Mouse (Mus musculus) liver, postnatal 0 days (tissue): ENCODE results near the gene Tceal9. TPM values are rescaled to one million over a fixed set of nuclear protein-coding genes. Genes with fewer than 3 reads are reported as not detected.

Experiments used
- ATAC-seq: fragments of 200-750 bp; cut with Nextera tagmentation; 2 replicates; pipeline ENCODE4 v1.8.0; 2017; ENCODE audit warnings: mild to moderate bottlenecking, moderate library complexity
- DNase-seq: peaks from one replicate; pipeline ENCODE4 v3.0.0-alpha.2; 2016
- H3K27ac ChIP-seq: fragments of 300-500 bp; sonication (generic); 2 replicates; pipeline ENCODE4 v1.5.1; 2014; ENCODE audit warnings: antibody characterized with exemption, moderate library complexity, mild to moderate bottlenecking, low read depth
- H3K27me3 ChIP-seq: fragments of 300-500 bp; sonication (generic); 2 replicates; pipeline ENCODE4 v1.6.1; 2014; ENCODE audit warnings: low read length, control low read depth, mixed read lengths; ENCODE audit not compliant: insufficient read depth
- H3K36me3 ChIP-seq: fragments of 300-500 bp; sonication (generic); replicated peaks from 2 replicates; pipeline ENCODE4 v1.6.1; 2014; ENCODE audit warnings: mild to moderate bottlenecking, control low read depth, low read length, moderate library complexity, mixed read lengths; ENCODE audit not compliant: insufficient read depth
- H3K4me1 ChIP-seq: fragments of 300-500 bp; sonication (generic); 2 replicates; pipeline ENCODE4 v1.6.1; 2014; ENCODE audit warnings: antibody characterized with exemption, mild to moderate bottlenecking, control low read depth; ENCODE audit not compliant: insufficient read depth
- H3K4me2 ChIP-seq: fragments of 300-500 bp; sonication (generic); 2 replicates; pipeline ENCODE4 v1.6.1; 2014; ENCODE audit warnings: low read depth, mild to moderate bottlenecking, low read length, moderate library complexity, mixed read lengths
- H3K4me3 ChIP-seq: fragments of 300-500 bp; sonication (generic); 2 replicates; pipeline ENCODE4 v1.5.1; 2014; ENCODE audit warnings: low read depth, low read length
- H3K9ac ChIP-seq: fragments of 300-500 bp; sonication (generic); replicated peaks from 2 replicates; pipeline ENCODE4 v1.6.1; 2014; ENCODE audit warnings: mild to moderate bottlenecking, moderate library complexity
- H3K9me3 ChIP-seq: fragments of 300-500 bp; sonication (generic); 2 replicates; pipeline ENCODE4 v1.6.1; 2016; ENCODE audit warnings: mild to moderate bottlenecking, control low read depth, low read length, mixed read lengths
- CTCF ChIP-seq: sonication (generic); IDR thresholded peaks from 2 replicates; pipeline ENCODE4 v1.5.1; 2016; ENCODE audit warnings: antibody characterized with exemption, low read depth
- EP300 ChIP-seq: IDR thresholded peaks from 2 replicates; pipeline ENCODE4 v1.6.1; 2016; ENCODE audit warnings: antibody characterized with exemption, low read depth, mild to moderate bottlenecking
- WGBS: fragments of 180-500 bp; shearing (Covaris S2); extraction: QIAGEN DNeasy Blood & Tissue Kit; methylation state at CpG from one replicate; pipeline ENCODE4 v1.1.7; 2014; ENCODE audit not compliant: insufficient replicate concordance; 5-methylcytosine and 5-hydroxymethylcytosine counted together
- polyA plus RNA-seq: library from polyadenylated mRNA; unstranded; fragments of >200 nt; fragmentation: Nextera tagmentation; extraction: Ambion mirVana; gene quantifications from 2 replicates; pipeline ENCODE4 v1.2.1, GENCODE M21; 2015

Tceal9 gene
- polyA plus RNA-seq: 220 and 246 TPM in 2 replicates

- Histone ChIP-seq H3K9ac (peak within 1 kb of the TSS; percentile 64), H3K9me3 (no peaks in the 10 kb centered on the region), H3K4me3 (peak within 1 kb of the TSS; percentile 65), H3K36me3 (no peaks in the 10 kb centered on the region), H3K4me2 (peak within 1 kb of the TSS; percentile 78), H3K27me3 (no peaks in the 10 kb centered on the region), H3K27ac (peak within 1 kb of the TSS; percentile 41), H3K4me1 (no peaks in the 10 kb centered on the region)
- WGBS: 19% methylated on average over 20 of the region's 20 CpGs
- DNase-seq: peak; percentile 82
- peak; percentile 96 for ATAC-seq
- 0 out of 2 replicates have a peak, but pooled peaks have one; percentile 9 for TF ChIP-seq EP300
- TF ChIP-seq CTCF: no peak
Observed at GRCm38 (mm10) chrX:136244574-136245229, at the start of gene Tceal9. Gene Tceal9 (plus strand): TSS chrX:136245079.

- no peak for TF ChIP-seq EP300
- TF ChIP-seq CTCF: no peak
- 65% methylated on average over 16 of the region's 16 CpGs for WGBS
Observed at GRCm38 (mm10) chrX:136195193-136195944, 49.5 kb upstream of the Tceal9 start.

GRCm38 (mm10) chrX:136196873-136197272 is 48.0 kb upstream of the Tceal9 start:
- no peak overlapping the region for H3K27ac ChIP-seq
- TF ChIP-seq CTCF (peak; percentile 67), EP300 (no peak)
- no peak overlapping the region for H3K4me2 ChIP-seq
- no peak overlapping the region for H3K4me3 ChIP-seq
- no peaks in the 10 kb centered on the region for H3K4me1 ChIP-seq
- H3K27me3 ChIP-seq: no peaks in the 10 kb centered on the region
- DNase-seq (peak; percentile 48), ATAC-seq (no peak)
- H3K36me3 ChIP-seq: no peaks in the 10 kb centered on the region
- no peak overlapping the region for H3K9ac ChIP-seq
- H3K9me3 ChIP-seq: no peaks in the 10 kb centered on the region
- WGBS: 54% methylated on average over 1 of the region's 1 CpGs

More at GRCm38 (mm10) chrX:136195193-136195944, 49.5 kb upstream of the Tceal9 start:
- Histone ChIP-seq H3K27me3 (no peaks in the 10 kb centered on the region), H3K4me3 (no peak overlapping the region), H3K9me3 (no peaks in the 10 kb centered on the region), H3K36me3 (no peaks in the 10 kb centered on the region), H3K9ac (no peak overlapping the region), H3K4me2 (no peak overlapping the region), H3K27ac (no peak overlapping the region), H3K4me1 (no peaks in the 10 kb centered on the region)
- no peak for DNase-seq
- ATAC-seq: no peak

GRCm38 (mm10) chrX:136203257-136203656 is 41.6 kb upstream of the Tceal9 start:
- ATAC-seq (no peak), DNase-seq (no peak)
- TF ChIP-seq CTCF: no peak
- no peak for TF ChIP-seq EP300
- Histone ChIP-seq H3K27ac (peak overlapping the region; percentile 55; the same call in 1 of the 2 replicates), H3K27me3 (0 out of 2 replicates have a peak, but pooled peaks cover 3% of the 10 kb centered on the region), H3K9ac (peak overlapping the region; percentile 46), H3K9me3 (no peaks in the 10 kb centered on the region), H3K4me3 (peak overlapping the region; percentile 40), H3K4me2 (peak overlapping the region; percentile 55), H3K4me1 (no peaks in the 10 kb centered on the region), H3K36me3 (no peaks in the 10 kb centered on the region)
- WGBS: 23% methylated on average over 7 of the region's 7 CpGs

GRCm38 (mm10) chrX:136203664-136204066 is 41.2 kb upstream of the Tceal9 start, which contains the start of gene Tceal5:
Gene Tceal5 (minus strand): TSS chrX:136203876.
- peak within 1 kb of the TSS; percentile 40 for H3K4me3 ChIP-seq
- H3K27ac ChIP-seq: peak within 1 kb of the TSS; percentile 55
- H3K9ac ChIP-seq: peak within 1 kb of the TSS; percentile 46
- DNase-seq (peak; percentile 36), ATAC-seq (peak; percentile 80)
- 0 out of 2 replicates have a peak, but pooled peaks cover 3% of the 10 kb centered on the region for H3K27me3 ChIP-seq
- WGBS: 21% methylated on average over 9 of the region's 9 CpGs
- TF ChIP-seq CTCF: no peak
- TF ChIP-seq EP300: no peak
- H3K9me3 ChIP-seq: no peaks in the 10 kb centered on the region
- H3K4me1 ChIP-seq: no peaks in the 10 kb centered on the region
- no peaks in the 10 kb centered on the region for H3K36me3 ChIP-seq
- H3K4me2 ChIP-seq: peak within 1 kb of the TSS; percentile 55

GRCm38 (mm10) chrX:136204406-136204805 is 40.5 kb upstream of the Tceal9 start:
- Histone ChIP-seq H3K4me1 (no peaks in the 10 kb centered on the region), H3K9ac (no peak overlapping the region), H3K36me3 (no peaks in the 10 kb centered on the region), H3K27ac (no peak overlapping the region), H3K4me2 (no peak overlapping the region), H3K9me3 (no peaks in the 10 kb centered on the region), H3K4me3 (no peak overlapping the region), H3K27me3 (0 out of 2 replicates have a peak, but pooled peaks cover 3% of the 10 kb centered on the region)
- 62% methylated on average over 6 of the region's 6 CpGs for WGBS
- peak; percentile 83 for ATAC-seq
- no peak for DNase-seq
- TF ChIP-seq CTCF: no peak
- no peak for TF ChIP-seq EP300
